Mouse (Mus musculus): ENCODE data around the gene Gm28044. TPM values are rescaled to one million over a fixed set of nuclear protein-coding genes. Genes with fewer than 3 reads are reported as not detected.

Gm28044 gene
- total RNA-seq (2012; rRNA removed) (2.5 and 3.6 TPM in 2 replicates), polyA plus RNA-seq (2012; ENCODE audit: insufficient read depth in 1 of 2, insufficient read length in 2 of 2, low read depth in 1 of 2, low replicate concordance in 2 of 2, missing spikeins in 1 of 2) (1 to 10 TPM in 1 of 2 experiments, not detected in 1; 1.1 TPM)

- peak within 1 kb of the TSS; percentile 72 for H3K9ac ChIP-seq (ENCODE audit: control insufficient read depth, low read depth, low read length, poor library complexity, severe bottlenecking)
- H3K4me1 ChIP-seq (ENCODE audit: control insufficient read depth in 1 of 2, insufficient read depth in 2 of 2, low read length in 2 of 2) = peaks cover 0 to 3% of the 10 kb centered on the region in 2 experiments; a peak in 2 of 4 replicates
- peaks cover 0 to 6% of the 10 kb centered on the region in 2 experiments; a peak in 2 of 4 replicates for H3K36me3 ChIP-seq (ENCODE audit: control insufficient read depth in 1 of 2, insufficient read depth in 2 of 2, low read length in 2 of 2)
- peak; percentile 94 for DNase-seq (ENCODE audit: low read depth, low spot score)
- no peaks in the 10 kb centered on the region for H3K9me3 ChIP-seq (replicated peaks; ENCODE audit: insufficient read depth, low read length)
- H3K27ac ChIP-seq (ENCODE audit: control insufficient read depth, low read depth, low read length) = peak within 1 kb of the TSS; percentile 64
- no peaks in the 10 kb centered on the region for H3K79me2 ChIP-seq (ENCODE audit: control insufficient read depth, insufficient read depth, low read length, poor library complexity)
- H3K4me3 ChIP-seq (ENCODE audit: control insufficient read depth in 1 of 2, insufficient read depth in 1 of 2, low read depth in 2 of 2, low read length in 2 of 2) = peak within 1 kb of the TSS; percentile 78 to 82
- H3K27me3 ChIP-seq (ENCODE audit: control insufficient read depth in 1 of 2, insufficient read depth in 2 of 2, low read length in 2 of 2) = no peaks in the 10 kb centered on the region
- no peak for TF ChIP-seq SMC3 (IDR thresholded peaks at IDR 0.05; ENCODE audit: low read depth, low read length)
- peak; percentile 99 for TF ChIP-seq ELF1 (IDR thresholded peaks at IDR 0.05; ENCODE audit: low read depth, low read length)
- peak; percentile 60 for TF ChIP-seq RCOR1 (IDR thresholded peaks at IDR 0.05; ENCODE audit: low read depth, low read length)
- TF ChIP-seq HCFC1 (IDR thresholded peaks at IDR 0.05; ENCODE audit: low read depth, low read length) = peak; percentile 98
- peak; percentile 87 for TF ChIP-seq NELFE (IDR thresholded peaks at IDR 0.05; ENCODE audit: low read depth, low read length)
- TF ChIP-seq NRF1 (IDR thresholded peaks at IDR 0.05; ENCODE audit: insufficient read depth, low read depth, low read length, poor library complexity, severe bottlenecking) = no peak
- TF ChIP-seq TBP (IDR thresholded peaks at IDR 0.05; ENCODE audit: low read depth, low read length) = peak; percentile 87
- peak; percentile 25; the same call in 1 of the 2 replicates for TF ChIP-seq MYB (IDR thresholded peaks at IDR 0.05; ENCODE audit: low read depth, low read length)
- no peak; the same call in 1 of the 2 replicates for TF ChIP-seq RAD21 (IDR thresholded peaks at IDR 0.05; ENCODE audit: low read depth, low read length)
- no peak for TF ChIP-seq CHD1 (IDR thresholded peaks at IDR 0.05; ENCODE audit: low read depth, low read length)
- TF ChIP-seq ZMIZ1 (IDR thresholded peaks at IDR 0.05; ENCODE audit: low read depth, low read length) = peak; percentile 47; the same call in 1 of the 2 replicates
- TF ChIP-seq ZKSCAN1 (IDR thresholded peaks at IDR 0.05; ENCODE audit: low read depth, low read length) = no peak
- TF ChIP-seq GATA1 (IDR thresholded peaks at IDR 0.05; ENCODE audit: low read depth, low read length) = peak; percentile 68
- TF ChIP-seq JUND (IDR thresholded peaks at IDR 0.05; ENCODE audit: low read depth, low read length) = no peak
- TF ChIP-seq MAZ (IDR thresholded peaks at IDR 0.05; ENCODE audit: low read depth, low read length) = no peak
- peak; percentile 51; the same call in 1 of the 2 replicates for TF ChIP-seq MYC (IDR thresholded peaks at IDR 0.05; ENCODE audit: low read depth, low read length)
- peak; percentile 43 to 82; a peak in 3 of 4 replicates for TF ChIP-seq POLR2A (IDR thresholded peaks at IDR 0.05; ENCODE audit: control insufficient read depth in 1 of 2, insufficient read depth in 1 of 2, low read depth in 1 of 2, low read length in 2 of 2, poor library complexity in 1 of 2)
- no peak for TF ChIP-seq MAFK (IDR thresholded peaks at IDR 0.05; ENCODE audit: borderline replicate concordance, low read depth, low read length)
- TF ChIP-seq USF2 (IDR thresholded peaks at IDR 0.05; ENCODE audit: borderline replicate concordance in 1 of 2, insufficient read depth in 1 of 2, low read depth in 1 of 2, low read length in 2 of 2) = no peak
- TF ChIP-seq KAT2A (conservative IDR thresholded peaks at IDR 0.05; ENCODE audit: low read depth, low read length) = peak; percentile 83
- TF ChIP-seq TAL1 (IDR thresholded peaks at IDR 0.05; ENCODE audit: low read length) = no peak
- no peak for TF ChIP-seq GABPA (IDR thresholded peaks at IDR 0.05; ENCODE audit: low read depth, low read length)
- peak; percentile 57; the same call in 1 of the 2 replicates for TF ChIP-seq ETS1 (IDR thresholded peaks at IDR 0.05; ENCODE audit: low read depth, low read length)
- TF ChIP-seq SIN3A (IDR thresholded peaks at IDR 0.05; ENCODE audit: low read length) = peak; percentile 96
- TF ChIP-seq MXI1 (IDR thresholded peaks at IDR 0.05; ENCODE audit: low read depth, low read length) = peak; percentile 65
- TF ChIP-seq UBTF (IDR thresholded peaks at IDR 0.05; ENCODE audit: borderline replicate concordance, insufficient read depth, low read depth, low read length) = no peak
- no peak for TF ChIP-seq POLR2AphosphoS5 (IDR thresholded peaks at IDR 0.05; ENCODE audit: borderline replicate concordance, low read depth, low read length)
- TF ChIP-seq MEF2A (IDR thresholded peaks at IDR 0.05; ENCODE audit: extremely low read depth, insufficient replicate concordance, low read depth, low read length, poor library complexity, severe bottlenecking) = no peak
- TF ChIP-seq MAX (IDR thresholded peaks at IDR 0.05; ENCODE audit: low read length) = peak; percentile 24; the same call in 1 of the 2 replicates
- no peak for TF ChIP-seq ZNF384 (IDR thresholded peaks at IDR 0.05; ENCODE audit: low read depth, low read length)
- TF ChIP-seq USF1 (IDR thresholded peaks at IDR 0.05; ENCODE audit: low read depth, low read length) = peak; percentile 43; the same call in 1 of the 2 replicates
- TF ChIP-seq EP300 (IDR thresholded peaks at IDR 0.05; ENCODE audit: low read depth in 1 of 2, low read length in 2 of 2) = no peak
- TF ChIP-seq E2F4 (IDR thresholded peaks at IDR 0.05; ENCODE audit: borderline replicate concordance, low read depth, low read length) = no peak
- TF ChIP-seq TCF12 (IDR thresholded peaks at IDR 0.05; ENCODE audit: low read depth, low read length) = peak; percentile 48; the same call in 1 of the 2 replicates
- peak; percentile 52; the same call in 1 of the 2 replicates for TF ChIP-seq BHLHE40 (IDR thresholded peaks at IDR 0.05; ENCODE audit: borderline replicate concordance, low read depth, low read length)
These were observed at the start of gene Gm28044, which contains the start of gene Zfp953 for GRCm38 (mm10) chr13:67360131-67360744. TSS of gene Gm28044 (minus strand) at chr13:67360536. TSS of gene Zfp953 (minus strand) at chr13:67360605.

Data from MEL (cell line).